Mouse (Mus musculus) liver, embryonic 12.5 days (tissue): Measurements from ENCODE around the gene Plekhj1. TPM values are rescaled to one million over a fixed set of nuclear protein-coding genes. Genes with fewer than 3 reads are reported as not detected.

Experiments
- ATAC-seq: fragments of 200-750 bp; cut with Nextera tagmentation; 2 replicates; pipeline ENCODE4 v1.8.0; 2017; ENCODE audit warnings: moderate number of reproducible peaks, mild to moderate bottlenecking, moderate library complexity
- H3K27ac ChIP-seq: fragments of 300-500 bp; sonication (generic); 2 replicates; pipeline ENCODE4 v1.5.1; 2016; ENCODE audit warnings: mild to moderate bottlenecking
- H3K27me3 ChIP-seq: fragments of 300-500 bp; sonication (generic); replicated peaks from 2 replicates; pipeline ENCODE4 v1.6.1; 2016; ENCODE audit warnings: mild to moderate bottlenecking, moderate library complexity
- H3K36me3 ChIP-seq: fragments of 300-500 bp; sonication (generic); 2 replicates; pipeline ENCODE4 v1.6.1; 2016; ENCODE audit warnings: mild to moderate bottlenecking, moderate library complexity
- H3K4me1 ChIP-seq: fragments of 300-500 bp; sonication (generic); 2 replicates; pipeline ENCODE4 v1.6.1; 2016
- H3K4me2 ChIP-seq: fragments of 300-500 bp; sonication (generic); 2 replicates; pipeline ENCODE4 v1.6.1; 2016; ENCODE audit warnings: mild to moderate bottlenecking, moderate library complexity
- H3K4me3 ChIP-seq: fragments of 300-500 bp; sonication (generic); 2 replicates; pipeline ENCODE4 v1.5.1; 2016; ENCODE audit warnings: mild to moderate bottlenecking, moderate library complexity
- H3K9ac ChIP-seq: fragments of 300-500 bp; sonication (generic); 2 replicates; pipeline ENCODE4 v1.6.1; 2016; ENCODE audit warnings: mild to moderate bottlenecking, moderate library complexity
- H3K9me3 ChIP-seq: fragments of 300-500 bp; sonication (generic); replicated peaks from 2 replicates; pipeline ENCODE4 v1.6.1; 2016; ENCODE audit warnings: mild to moderate bottlenecking, moderate library complexity
- WGBS: fragments of 180-500 bp; shearing (Covaris S2); methylation state at CpG from one replicate; pipeline ENCODE4 v1.1.7; 2016; ENCODE audit not compliant: insufficient replicate concordance; 5-methylcytosine and 5-hydroxymethylcytosine counted together
- microRNA counts: library from miRNA; unstranded; fragments of <30 nt; microRNA quantifications from one replicate; lab custom pipeline; 2017
- microRNA-seq: library from miRNA; unstranded; fragments of <30 nt; microRNA quantifications from one replicate; pipeline ENCODE4, GENCODE M21; 2017
- polyA plus RNA-seq: library from polyadenylated mRNA; unstranded; fragments of >200 nt; fragmentation: Nextera tagmentation; extraction: Ambion mirVana; gene quantifications from 2 replicates; pipeline ENCODE4 v1.2.1, GENCODE M21; 2016

Plekhj1 gene
- polyA plus RNA-seq, 1 experiment from 2014 or later = 137 TPM

DNA sequence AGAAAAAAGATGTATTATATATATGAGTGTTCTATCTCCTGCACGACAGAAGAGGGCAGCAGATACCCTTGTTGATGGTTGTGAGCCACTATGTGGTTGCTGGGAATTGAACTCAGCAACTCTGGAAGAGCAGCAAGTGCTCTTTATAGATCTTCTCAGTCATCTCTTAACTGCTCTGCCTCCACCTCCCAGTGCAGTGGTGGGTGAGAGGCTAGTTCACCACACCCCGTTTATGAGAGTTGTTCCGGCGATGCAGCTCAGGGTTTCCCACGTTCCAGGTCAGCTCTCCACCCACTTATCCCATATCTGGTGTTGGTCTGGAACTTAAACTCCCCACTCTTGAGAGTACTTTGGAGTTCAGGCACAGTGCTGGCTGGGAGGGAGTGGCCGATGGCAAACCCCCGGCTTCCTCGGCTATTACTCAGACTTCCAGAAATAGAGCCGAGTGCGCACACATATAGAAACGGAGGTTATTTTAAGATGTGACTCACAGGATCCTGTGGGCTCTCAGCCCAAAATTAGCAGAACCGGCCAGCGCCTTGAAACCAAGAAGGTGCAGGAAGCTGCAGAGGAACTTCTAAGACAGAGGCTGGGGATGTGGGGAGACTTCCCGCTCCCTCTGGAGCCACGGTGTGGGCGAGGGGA is 47.1 kb downstream of the Plekhj1 start:
- peak overlapping the region; percentile 35 for H3K4me3 ChIP-seq
- no peaks in the 10 kb centered on the region for H3K36me3 ChIP-seq
- 0 out of 2 replicates have a peak, but pooled peaks cover 6% of the 10 kb centered on the region for H3K27me3 ChIP-seq
- peak overlapping the region; percentile 66 for H3K27ac ChIP-seq
- H3K9me3 ChIP-seq = no peaks in the 10 kb centered on the region
- no peak for ATAC-seq
- H3K4me1 ChIP-seq = peaks cover 38% of the 10 kb centered on the region
- peak overlapping the region; percentile 72 for H3K4me2 ChIP-seq
- H3K9ac ChIP-seq = peak overlapping the region; percentile 57
- WGBS = 2% methylated on average over 16 of the region's 16 CpGs

- 8% methylated on average over 6 of the region's 6 CpGs for WGBS
These were observed 49.8 kb downstream of the Plekhj1 start for GRCm38 (mm10) chr10:80748609-80749008.

GRCm38 (mm10) chr10:80747410-80747809 is 51.0 kb downstream of the Plekhj1 start:
- H3K4me2 ChIP-seq = no peak overlapping the region
- H3K4me1 ChIP-seq = peaks cover 43% of the 10 kb centered on the region
- H3K27me3 ChIP-seq = 0 out of 2 replicates have a peak, but pooled peaks cover 6% of the 10 kb centered on the region
- H3K4me3 ChIP-seq = no peak overlapping the region
- ATAC-seq = no peak
- H3K9me3 ChIP-seq = no peaks in the 10 kb centered on the region
- no peak overlapping the region for H3K27ac ChIP-seq
- 6% methylated on average over 3 of the region's 3 CpGs for WGBS
- H3K9ac ChIP-seq = no peak overlapping the region
- no peaks in the 10 kb centered on the region for H3K36me3 ChIP-seq

More at GRCm38 (mm10) chr10:80748609-80749008, 49.8 kb downstream of the Plekhj1 start:
- H3K4me2 ChIP-seq = no peak overlapping the region
- H3K27me3 ChIP-seq = 0 out of 2 replicates have a peak, but pooled peaks cover 6% of the 10 kb centered on the region
- no peak overlapping the region for H3K4me3 ChIP-seq
- no peak overlapping the region for H3K9ac ChIP-seq
- ATAC-seq = no peak
- no peaks in the 10 kb centered on the region for H3K9me3 ChIP-seq
- peaks cover 39% of the 10 kb centered on the region for H3K4me1 ChIP-seq
- no peaks in the 10 kb centered on the region for H3K36me3 ChIP-seq
- H3K27ac ChIP-seq = no peak overlapping the region

MicroRNAs within 50 kb of the gene (microRNA counts, 519-probe panel; counts per million panel counts)
- 582 counts per million, percentile 70 among the panel's probes with 10 or more counts for microRNA mmu-miR-1982 (lab: Ali Mortazavi, UCI)

Small RNA genes lying within 50 kb of the gene (microRNA-seq; reads per million reads assigned to microRNA genes)
- 3.5 reads per million, percentile 2 among the genes with 10 or more reads in this experiment for gene Mir1982

Other genes with a start within 250 kb of the Plekhj1 start
- 23.2 and 23.9 TPM in 2 replicates for gene Rexo1, start 237.1 kb downstream of the Plekhj1 start, polyA plus RNA-seq
- gene Klf16, start 221.3 kb downstream of the Plekhj1 start, polyA plus RNA-seq = 24.0 and 24.7 TPM in 2 replicates
- gene Abhd17a, start 208.3 kb downstream of the Plekhj1 start, polyA plus RNA-seq = 86.4 and 88.9 TPM in 2 replicates
- 63.3 and 65.2 TPM in 2 replicates for gene Scamp4, start 195.8 kb downstream of the Plekhj1 start, polyA plus RNA-seq
- 7.0 and 7.4 TPM in 2 replicates for gene Adat3, start 195.7 kb downstream of the Plekhj1 start, polyA plus RNA-seq
- gene Gm49322, start 192.6 kb downstream of the Plekhj1 start, polyA plus RNA-seq = 2.6 and 3.0 TPM in 2 replicates
- gene Csnk1g2, start 175.8 kb downstream of the Plekhj1 start, polyA plus RNA-seq = 106 TPM in 2 replicates
- gene Btbd2, start 141.6 kb downstream of the Plekhj1 start, polyA plus RNA-seq = 26.0 and 27.3 TPM in 2 replicates
- 124 and 125 TPM in 2 replicates for gene Mknk2, start 120.5 kb downstream of the Plekhj1 start, polyA plus RNA-seq
- 43.9 and 45.3 TPM in 2 replicates for gene Mob3a, start 96.6 kb downstream of the Plekhj1 start, polyA plus RNA-seq
- gene Izumo4, start 96.4 kb downstream of the Plekhj1 start, polyA plus RNA-seq = 10.1 and 10.6 TPM in 2 replicates
- gene Ap3d1, start 56.4 kb downstream of the Plekhj1 start, polyA plus RNA-seq = 36.5 and 38.2 TPM in 2 replicates
- gene Dot1l, start 43.4 kb downstream of the Plekhj1 start, polyA plus RNA-seq = 15.7 TPM in 2 replicates
- gene Sf3a2, start 428 bp downstream of the Plekhj1 start, polyA plus RNA-seq = 53.5 and 54.1 TPM in 2 replicates
- gene Amh, start 6.6 kb upstream of the Plekhj1 start, polyA plus RNA-seq = 0.07 TPM in 1 of 2 replicates, not detected in the other
- 0.18 and 0.46 TPM in 2 replicates for gene Jsrp1, start 14.9 kb upstream of the Plekhj1 start, polyA plus RNA-seq
- gene Oaz1, start 28.0 kb upstream of the Plekhj1 start, polyA plus RNA-seq = 1,528 and 1,635 TPM in 2 replicates
- gene Lingo3, start 45.4 kb upstream of the Plekhj1 start, polyA plus RNA-seq = not detected in 2 replicates
- gene Lsm7, start 56.6 kb upstream of the Plekhj1 start, polyA plus RNA-seq = 235 and 245 TPM in 2 replicates
- 66.1 and 70.5 TPM in 2 replicates for gene Sppl2b, start 56.6 kb upstream of the Plekhj1 start, polyA plus RNA-seq
- 0.04 and 0.05 TPM in 2 replicates for gene Tmprss9, start 73.2 kb upstream of the Plekhj1 start, polyA plus RNA-seq
- gene Timm13, start 102.3 kb upstream of the Plekhj1 start, polyA plus RNA-seq = 271 and 301 TPM in 2 replicates
- gene Lmnb2, start 119.6 kb upstream of the Plekhj1 start, polyA plus RNA-seq = 23.1 and 23.6 TPM in 2 replicates
- 1.6 and 2.0 TPM in 2 replicates for gene Gadd45b, start 131.4 kb upstream of the Plekhj1 start, polyA plus RNA-seq
- 0.80 and 0.81 TPM in 2 replicates for gene Gng7, start 216.3 kb upstream of the Plekhj1 start, polyA plus RNA-seq
- not detected in 2 replicates for gene Diras1, start 227.0 kb upstream of the Plekhj1 start, polyA plus RNA-seq
- 7.1 and 7.9 TPM in 2 replicates for gene Slc39a3, start 238.8 kb upstream of the Plekhj1 start, polyA plus RNA-seq